Mouse (Mus musculus): ENCODE measurements around the gene Cep112. TPM values are rescaled to one million over a fixed set of nuclear protein-coding genes. Genes with fewer than 3 reads are reported as not detected.

The Cep112 gene
- polyA plus RNA-seq, 1 experiment from 2014 or later, result 13.3 TPM

DNA sequence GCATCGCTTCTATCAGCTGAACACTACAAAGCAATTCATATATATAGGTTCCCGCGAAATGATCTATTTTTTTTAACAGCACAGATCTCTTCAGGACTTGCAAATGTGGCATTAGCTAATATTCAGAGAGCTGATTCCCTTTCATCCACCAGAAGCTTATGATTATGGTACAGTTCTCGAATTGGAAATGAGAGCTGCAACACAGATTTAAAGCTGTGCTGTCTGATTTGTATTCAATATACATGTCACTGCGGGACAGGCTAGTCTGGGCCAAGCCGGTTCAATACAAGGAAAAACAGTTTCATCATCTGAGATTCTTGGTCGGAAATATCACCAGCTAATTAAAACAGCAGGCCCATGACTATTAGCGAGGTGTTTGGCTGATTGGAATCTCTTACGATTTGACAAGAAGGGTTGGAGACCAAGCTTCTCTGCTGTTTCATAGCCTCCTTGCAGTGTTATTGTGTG lies 196.5 kb downstream of the Cep112 start:
- Histone ChIP-seq H3K36me3 (no peaks in the 10 kb centered on the region), H3K27me3 (no peaks in the 10 kb centered on the region), H3K4me2 (no peak overlapping the region), H3K4me1 (replicated peaks) (no peaks in the 10 kb centered on the region; the same call in 1 of the 2 replicates), H3K27ac (replicated peaks) (peak overlapping the region; percentile 35), H3K9me3 (no peaks in the 10 kb centered on the region), H3K4me3 (no peak overlapping the region), H3K9ac (no peak overlapping the region)
- ATAC-seq (ENCODE audit: low FRiP score, low read depth), result no peak
- WGBS, result 60% methylated on average over 9 of the region's 9 CpGs

DNA sequence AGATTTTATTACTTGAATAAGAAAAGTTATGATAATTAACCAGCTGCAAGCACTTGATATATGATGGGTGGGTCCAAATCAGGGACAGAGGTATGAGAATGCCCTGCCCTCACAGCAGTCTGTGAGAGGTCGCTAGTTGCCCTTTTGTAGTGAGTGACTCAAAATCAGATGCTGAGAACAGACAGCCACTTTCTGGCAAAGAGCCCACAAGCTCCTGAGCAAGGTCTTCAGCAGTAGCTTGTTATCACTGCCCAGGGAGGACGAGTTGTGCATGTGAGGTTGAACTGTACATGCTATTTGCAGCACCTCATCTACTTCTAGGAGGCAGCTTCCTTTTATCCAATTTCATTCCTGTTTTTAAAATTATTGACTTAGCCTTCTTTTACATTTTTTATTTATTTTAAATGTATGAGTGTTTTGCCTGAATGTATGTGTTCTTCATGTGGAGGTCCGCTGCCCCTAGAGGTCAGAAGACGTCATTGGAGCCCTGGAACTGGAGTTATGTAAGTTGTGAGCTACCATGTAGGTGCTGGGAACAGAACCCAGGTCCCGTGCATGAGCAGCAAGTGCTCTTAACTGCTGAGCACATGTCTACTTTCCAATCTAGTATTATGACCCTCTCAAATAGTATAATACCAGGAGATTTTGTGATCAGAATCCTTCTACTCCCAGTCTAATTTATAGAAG lies 200.7 kb downstream of the Cep112 start:
- no peak overlapping the region for H3K4me3 ChIP-seq
- no peaks in the 10 kb centered on the region for H3K9me3 ChIP-seq
- H3K4me1 ChIP-seq (replicated peaks), result no peaks in the 10 kb centered on the region; the same call in 1 of the 2 replicates
- no peak overlapping the region for H3K27ac ChIP-seq (replicated peaks)
- H3K27me3 ChIP-seq, result no peaks in the 10 kb centered on the region
- no peak for ATAC-seq (ENCODE audit: low FRiP score, low read depth)
- WGBS, result 85% methylated on average over 5 of the region's 5 CpGs
- H3K9ac ChIP-seq, result no peak overlapping the region
- no peaks in the 10 kb centered on the region for H3K36me3 ChIP-seq
- no peak overlapping the region for H3K4me2 ChIP-seq

DNA sequence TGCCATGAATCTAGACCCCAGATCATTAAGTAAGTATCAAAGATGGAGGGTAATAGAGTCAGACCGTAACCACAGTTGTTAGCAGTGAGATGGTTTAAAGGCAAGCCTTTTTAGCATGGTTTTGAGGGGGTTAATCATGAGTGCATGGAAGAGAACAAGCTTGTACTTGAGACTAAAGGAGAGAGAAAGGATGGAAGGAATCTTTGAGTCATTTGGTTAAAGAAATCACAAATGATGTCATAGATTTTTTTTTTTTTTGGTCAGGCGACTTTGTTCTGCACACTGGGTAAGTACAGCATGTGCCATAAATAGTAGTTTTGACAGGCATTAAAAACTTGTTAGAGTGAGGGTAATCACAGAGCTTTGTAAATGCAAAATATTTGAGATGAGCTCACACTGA lies 212.8 kb downstream of the Cep112 start:
- Histone ChIP-seq H3K36me3 (no peaks in the 10 kb centered on the region), H3K27me3 (no peaks in the 10 kb centered on the region), H3K9me3 (no peaks in the 10 kb centered on the region), H3K9ac (no peak overlapping the region), H3K4me1 (replicated peaks) (no peaks in the 10 kb centered on the region), H3K4me2 (no peak overlapping the region), H3K27ac (replicated peaks) (no peak overlapping the region), H3K4me3 (no peak overlapping the region)
- 80% methylated on average over 2 of the region's 2 CpGs for WGBS
- ATAC-seq (ENCODE audit: low FRiP score, low read depth), result no peak

DNA sequence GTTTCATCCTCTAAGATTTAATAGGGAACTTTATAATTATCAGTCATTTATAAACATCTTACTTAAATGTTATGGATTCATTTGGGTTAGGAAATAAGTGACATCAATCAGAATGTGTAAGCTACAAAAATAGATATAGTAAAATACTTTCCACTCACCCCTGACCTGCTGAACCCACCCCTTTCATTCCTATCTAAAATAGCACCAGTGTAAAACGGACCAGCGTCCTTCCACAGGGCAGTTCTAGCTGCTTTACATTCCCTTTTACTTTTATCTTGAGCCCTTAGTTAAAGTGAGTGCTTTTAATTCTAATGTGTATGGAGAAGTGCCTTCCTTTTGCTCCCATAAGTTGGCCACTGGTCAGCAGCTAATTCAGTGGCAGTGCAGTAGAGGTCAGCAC lies 230.6 kb downstream of the Cep112 start:
- no peaks in the 10 kb centered on the region for H3K27me3 ChIP-seq
- H3K36me3 ChIP-seq, result no peaks in the 10 kb centered on the region
- 78% methylated on average over 2 of the region's 2 CpGs for WGBS
- no peak for ATAC-seq (ENCODE audit: low FRiP score, low read depth)
- H3K9ac ChIP-seq, result no peak overlapping the region
- no peaks in the 10 kb centered on the region for H3K9me3 ChIP-seq
- no peaks in the 10 kb centered on the region for H3K4me1 ChIP-seq (replicated peaks)
- H3K27ac ChIP-seq (replicated peaks), result no peak overlapping the region
- H3K4me2 ChIP-seq, result no peak overlapping the region
- H3K4me3 ChIP-seq, result no peak overlapping the region

DNA sequence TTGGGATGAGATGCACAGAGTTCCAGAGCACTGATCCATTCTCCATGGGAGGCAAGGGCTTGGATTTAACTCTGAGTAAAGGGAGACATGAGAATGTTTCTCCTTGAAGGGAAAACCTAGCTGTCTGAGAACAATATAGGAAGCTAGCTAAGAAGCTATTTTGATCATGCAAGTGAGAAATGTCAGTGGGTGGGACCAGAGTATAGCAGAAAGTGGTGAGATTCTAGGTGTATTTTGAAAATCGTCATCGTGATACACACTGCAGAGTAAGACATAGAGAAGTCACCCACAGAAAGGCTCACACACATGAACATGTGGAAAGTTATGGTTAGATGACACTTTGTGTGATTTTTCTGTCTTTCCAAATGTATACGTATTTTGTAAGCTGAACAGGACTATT lies 257.0 kb downstream of the Cep112 start:
- ATAC-seq (ENCODE audit: low FRiP score, low read depth), result no peak
- Histone ChIP-seq H3K4me2 (no peak overlapping the region), H3K9me3 (no peaks in the 10 kb centered on the region), H3K9ac (no peak overlapping the region), H3K4me1 (replicated peaks) (no peaks in the 10 kb centered on the region), H3K27me3 (no peaks in the 10 kb centered on the region), H3K36me3 (no peaks in the 10 kb centered on the region), H3K27ac (replicated peaks) (no peak overlapping the region), H3K4me3 (no peak overlapping the region)
- 94% methylated on average over 3 of the region's 3 CpGs for whole genome bisulfite sequencing

DNA sequence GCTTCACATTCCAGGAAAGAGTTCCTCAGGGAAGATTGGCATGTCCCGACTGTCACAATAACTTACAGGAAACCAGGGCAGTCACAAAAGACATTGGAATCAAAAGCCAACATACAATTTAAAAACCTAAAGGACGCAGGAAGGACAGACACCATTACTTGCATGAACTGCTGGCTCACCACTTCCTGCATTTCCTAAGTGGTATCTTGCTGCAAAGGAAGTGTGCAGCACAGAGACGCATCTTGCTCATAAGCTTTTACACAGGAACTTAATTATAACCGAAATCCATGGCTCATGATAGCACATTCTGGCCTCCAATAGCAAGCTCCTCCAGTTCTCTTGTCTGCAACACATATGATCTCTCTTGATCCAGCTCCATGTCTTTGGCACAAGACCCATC lies 271.6 kb downstream of the Cep112 start:
- no peak overlapping the region for H3K27ac ChIP-seq (replicated peaks)
- H3K9ac ChIP-seq, result no peak overlapping the region
- H3K27me3 ChIP-seq, result no peaks in the 10 kb centered on the region
- no peak overlapping the region for H3K4me2 ChIP-seq
- no peaks in the 10 kb centered on the region for H3K4me1 ChIP-seq (replicated peaks)
- H3K36me3 ChIP-seq, result no peaks in the 10 kb centered on the region
- WGBS, result 90% methylated on average over 4 of the region's 4 CpGs
- no peak for ATAC-seq (ENCODE audit: low FRiP score, low read depth)
- no peaks in the 10 kb centered on the region for H3K9me3 ChIP-seq
- no peak overlapping the region for H3K4me3 ChIP-seq

DNA sequence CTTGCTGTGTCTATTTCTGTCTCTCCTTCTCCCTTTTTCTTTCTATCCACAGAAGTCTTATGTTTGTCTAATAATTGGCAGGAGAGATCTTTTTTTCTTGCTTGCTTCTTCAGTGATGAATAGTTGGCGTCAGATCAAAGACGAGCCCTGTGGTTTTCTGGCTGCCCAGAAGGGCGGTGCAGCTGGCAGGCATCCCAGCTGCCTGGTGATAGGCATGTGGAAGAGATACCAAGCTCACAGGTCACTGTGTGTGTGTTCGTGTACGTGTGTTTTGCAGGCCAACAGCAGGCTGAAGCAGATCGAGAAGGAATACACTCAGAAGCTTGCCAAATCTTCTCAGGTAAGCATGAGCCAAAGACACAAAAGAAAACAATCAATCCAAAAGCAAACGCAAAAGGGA lies 327.3 kb downstream of the Cep112 start:
- Histone ChIP-seq H3K4me3 (no peak overlapping the region), H3K4me2 (peak overlapping the region; percentile 13; the same call in 1 of the 2 replicates), H3K36me3 (no peaks in the 10 kb centered on the region), H3K9ac (no peak overlapping the region), H3K27me3 (no peaks in the 10 kb centered on the region), H3K4me1 (replicated peaks) (peaks cover 10% of the 10 kb centered on the region), H3K27ac (replicated peaks) (no peak overlapping the region; the same call in 1 of the 2 replicates), H3K9me3 (no peaks in the 10 kb centered on the region)
- WGBS, result 29% methylated on average over 7 of the region's 7 CpGs
- ATAC-seq (ENCODE audit: low FRiP score, low read depth), result 0 out of 2 replicates have a peak, but pooled peaks have one; percentile 45

DNA sequence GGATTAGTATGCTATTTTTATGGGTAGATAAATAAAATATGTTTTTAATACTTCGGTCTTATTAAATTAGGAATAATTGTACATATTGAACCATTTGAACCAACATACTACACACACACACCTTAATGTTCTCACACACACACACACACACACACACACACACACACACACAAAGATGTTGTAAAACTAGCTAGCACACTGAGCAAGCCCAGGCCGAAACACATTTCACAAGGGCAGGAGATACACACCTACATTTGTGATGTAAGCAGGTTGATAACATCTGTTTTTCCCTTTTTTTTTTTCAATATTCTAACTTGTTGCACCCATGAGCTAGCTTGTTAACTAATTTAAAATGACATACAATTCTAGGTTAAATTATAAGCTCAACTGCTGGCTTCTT lies 327.8 kb downstream of the Cep112 start:
- H3K36me3 ChIP-seq, result no peaks in the 10 kb centered on the region
- H3K27ac ChIP-seq (replicated peaks), result no peak overlapping the region
- no peak overlapping the region for H3K4me2 ChIP-seq
- H3K4me1 ChIP-seq (replicated peaks), result peaks cover 10% of the 10 kb centered on the region
- no peak overlapping the region for H3K9ac ChIP-seq
- 82% methylated on average over 2 of the region's 2 CpGs for WGBS
- no peak for ATAC-seq (ENCODE audit: low FRiP score, low read depth)
- no peaks in the 10 kb centered on the region for H3K27me3 ChIP-seq
- H3K4me3 ChIP-seq, result no peak overlapping the region
- no peaks in the 10 kb centered on the region for H3K9me3 ChIP-seq

DNA sequence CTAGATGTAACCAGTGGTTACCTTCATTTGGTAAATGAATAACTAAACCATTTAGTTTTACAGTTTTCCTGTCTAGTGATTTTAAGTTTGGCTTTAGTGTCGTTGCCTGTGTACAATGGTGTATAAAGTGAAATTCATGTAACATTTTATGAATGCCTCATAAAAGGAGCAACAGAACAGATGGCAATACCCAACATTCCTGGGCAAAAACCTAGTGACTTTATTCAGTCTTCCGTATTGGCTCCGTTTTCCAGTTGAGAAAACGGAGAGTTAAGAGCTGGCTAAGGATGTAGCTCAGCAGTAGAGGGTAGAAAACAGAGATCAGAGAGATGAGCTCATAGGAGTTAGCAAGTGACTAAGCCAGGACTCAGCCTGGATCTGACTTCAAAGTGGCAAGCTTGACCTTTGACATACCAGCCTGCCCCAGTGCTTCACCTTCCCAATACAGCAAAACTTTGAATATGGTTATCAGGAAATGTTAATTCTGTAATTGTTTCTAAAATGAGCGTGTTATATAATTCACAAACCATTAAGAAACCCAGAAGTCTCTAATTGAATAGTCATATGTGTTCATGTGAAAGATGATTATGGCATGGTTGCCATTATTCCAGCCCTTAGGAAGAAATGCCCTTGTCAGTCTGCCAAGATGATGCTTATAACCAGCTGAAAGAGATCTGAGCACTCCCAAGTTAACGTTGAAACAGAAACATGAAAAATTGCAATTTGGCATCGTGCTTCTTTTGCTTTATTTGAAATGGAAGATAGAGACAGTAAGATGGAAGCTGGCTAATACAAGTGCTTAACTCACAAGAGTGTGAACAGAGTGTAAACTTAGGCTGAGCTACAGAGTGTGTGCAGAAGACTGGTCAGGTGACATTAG lies 328.6 kb downstream of the Cep112 start:
- Histone ChIP-seq H3K9ac (no peak overlapping the region), H3K4me3 (no peak overlapping the region), H3K4me2 (no peak overlapping the region), H3K4me1 (replicated peaks) (peaks cover 10% of the 10 kb centered on the region), H3K36me3 (no peaks in the 10 kb centered on the region), H3K9me3 (no peaks in the 10 kb centered on the region), H3K27ac (replicated peaks) (no peak overlapping the region), H3K27me3 (no peaks in the 10 kb centered on the region)
- no peak for ATAC-seq (ENCODE audit: low FRiP score, low read depth)
- 77% methylated on average over 7 of the region's 7 CpGs for WGBS

DNA sequence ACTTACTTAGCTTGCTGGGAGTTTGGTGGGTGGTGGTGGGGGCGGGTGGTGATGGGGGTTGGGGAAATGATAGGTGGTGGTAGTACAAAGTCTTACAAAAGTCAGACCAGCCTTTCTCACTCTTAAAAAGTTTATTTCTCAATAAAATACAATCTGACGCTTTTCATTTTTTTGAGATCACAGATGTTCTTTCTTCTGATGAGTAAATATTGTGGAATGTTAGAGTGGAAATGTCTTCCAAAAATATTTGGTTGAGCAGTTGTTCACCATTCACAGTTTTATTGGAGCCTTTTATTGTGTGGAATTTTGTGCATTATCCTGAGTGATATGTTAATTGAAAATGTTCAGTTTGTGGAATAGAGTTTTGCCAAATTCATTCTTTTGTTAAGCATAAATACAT lies 332.2 kb downstream of the Cep112 start:
- H3K4me2 ChIP-seq, result no peak overlapping the region
- peaks cover 4% of the 10 kb centered on the region for H3K4me1 ChIP-seq (replicated peaks)
- H3K27me3 ChIP-seq, result no peaks in the 10 kb centered on the region
- H3K36me3 ChIP-seq, result no peaks in the 10 kb centered on the region
- 97% methylated on average over 2 of the region's 2 CpGs for WGBS
- H3K4me3 ChIP-seq, result no peak overlapping the region
- no peak overlapping the region for H3K27ac ChIP-seq (replicated peaks)
- H3K9ac ChIP-seq, result no peak overlapping the region
- H3K9me3 ChIP-seq, result no peaks in the 10 kb centered on the region
- no peak for ATAC-seq (ENCODE audit: low FRiP score, low read depth)

DNA sequence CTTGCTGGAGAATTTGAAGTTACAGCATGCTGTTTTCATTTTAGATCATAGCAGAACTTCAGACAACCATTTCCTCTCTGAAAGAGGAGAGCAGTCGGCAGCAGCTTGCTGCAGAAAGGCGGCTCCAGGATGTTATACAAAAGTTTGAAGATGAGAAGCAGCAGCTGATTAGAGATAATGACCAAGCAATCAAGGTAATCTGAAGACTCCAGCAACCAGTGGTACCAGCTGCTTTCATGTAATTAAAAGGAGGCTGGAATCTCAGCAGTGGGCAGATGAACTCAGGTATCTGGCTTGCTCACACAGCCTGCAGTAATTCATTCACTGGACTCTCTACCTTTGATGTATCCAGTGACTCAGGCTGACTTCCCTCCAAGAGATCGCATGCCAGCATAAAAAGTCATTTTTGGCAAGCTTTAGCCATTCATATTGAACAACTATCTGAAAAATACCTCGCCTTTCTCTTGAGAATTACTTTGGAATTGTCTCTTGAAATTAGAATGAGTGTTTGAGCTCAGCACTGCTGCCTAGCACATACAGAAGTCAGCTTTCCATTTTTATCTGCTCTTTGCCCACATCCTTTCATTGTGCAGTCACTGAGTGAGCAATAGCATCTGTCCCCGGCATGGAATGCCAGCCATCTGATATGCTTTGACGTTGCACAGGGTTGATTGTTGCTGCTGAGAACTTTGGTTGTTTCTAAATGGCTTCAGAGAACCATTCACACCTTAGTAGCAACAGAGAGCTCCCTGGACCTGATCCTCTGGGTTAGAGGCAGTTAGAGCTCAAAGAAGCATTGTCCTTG lies 332.8 kb downstream of the Cep112 start:
- Histone ChIP-seq H3K9me3 (no peaks in the 10 kb centered on the region), H3K27me3 (no peaks in the 10 kb centered on the region), H3K36me3 (no peaks in the 10 kb centered on the region), H3K4me2 (no peak overlapping the region), H3K27ac (replicated peaks) (0 out of 2 replicates have a peak overlapping the region, but pooled peaks have one; percentile 21), H3K4me3 (no peak overlapping the region), H3K4me1 (replicated peaks) (no peaks in the 10 kb centered on the region; the same call in 1 of the 2 replicates), H3K9ac (no peak overlapping the region)
- no peak for ATAC-seq (ENCODE audit: low FRiP score, low read depth)
- 64% methylated on average over 6 of the region's 6 CpGs for WGBS

DNA sequence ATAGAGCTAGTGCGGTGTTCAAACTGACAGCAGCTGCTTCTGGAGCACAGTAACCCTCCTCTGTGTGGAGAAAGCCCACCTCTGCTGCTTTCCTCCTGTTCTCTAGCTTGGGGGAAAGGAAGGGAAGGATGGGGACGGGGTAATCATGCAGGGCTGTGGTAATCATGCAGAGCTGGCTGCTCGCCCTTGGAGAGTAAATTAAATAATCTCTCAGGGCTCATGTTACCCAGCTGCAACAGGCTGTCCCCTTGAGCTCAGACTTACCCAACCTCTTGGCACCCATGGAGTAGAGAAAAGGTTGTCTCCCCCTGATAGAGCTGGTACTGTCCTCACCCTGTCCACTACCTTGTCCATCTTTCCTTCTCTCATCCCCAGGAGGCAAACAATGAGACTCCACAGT lies 345.1 kb downstream of the Cep112 start:
- no peak overlapping the region for H3K9ac ChIP-seq
- no peaks in the 10 kb centered on the region for H3K27me3 ChIP-seq
- H3K9me3 ChIP-seq, result no peaks in the 10 kb centered on the region
- no peak overlapping the region for H3K4me2 ChIP-seq
- H3K27ac ChIP-seq (replicated peaks), result no peak overlapping the region
- H3K4me1 ChIP-seq (replicated peaks), result no peaks in the 10 kb centered on the region; the same call in 1 of the 2 replicates
- no peak for ATAC-seq (ENCODE audit: low FRiP score, low read depth)
- no peaks in the 10 kb centered on the region for H3K36me3 ChIP-seq
- 76% methylated on average over 3 of the region's 3 CpGs for WGBS
- no peak overlapping the region for H3K4me3 ChIP-seq
